Mouse (Mus musculus) urinary bladder, adult 2 months (tissue): ENCODE measurements around the gene Sult2b1. TPM values are rescaled to one million over a fixed set of nuclear protein-coding genes. Genes with fewer than 3 reads are reported as not detected.

Experiments used
- DNase-seq: peaks from one replicate; pipeline ENCODE4 v3.0.0; 2022; ENCODE audit warnings: low spot score
- polyA plus RNA-seq: library from polyadenylated mRNA; depleted of rRNA; stranded (reverse); fragments of >200 nt; gene quantifications from 2 replicates; pipeline ENCODE4 v1.2.3, GENCODE M21; 2012

The Sult2b1 gene
- polyA plus RNA-seq, 1 experiment: 1.3 TPM

DNA sequence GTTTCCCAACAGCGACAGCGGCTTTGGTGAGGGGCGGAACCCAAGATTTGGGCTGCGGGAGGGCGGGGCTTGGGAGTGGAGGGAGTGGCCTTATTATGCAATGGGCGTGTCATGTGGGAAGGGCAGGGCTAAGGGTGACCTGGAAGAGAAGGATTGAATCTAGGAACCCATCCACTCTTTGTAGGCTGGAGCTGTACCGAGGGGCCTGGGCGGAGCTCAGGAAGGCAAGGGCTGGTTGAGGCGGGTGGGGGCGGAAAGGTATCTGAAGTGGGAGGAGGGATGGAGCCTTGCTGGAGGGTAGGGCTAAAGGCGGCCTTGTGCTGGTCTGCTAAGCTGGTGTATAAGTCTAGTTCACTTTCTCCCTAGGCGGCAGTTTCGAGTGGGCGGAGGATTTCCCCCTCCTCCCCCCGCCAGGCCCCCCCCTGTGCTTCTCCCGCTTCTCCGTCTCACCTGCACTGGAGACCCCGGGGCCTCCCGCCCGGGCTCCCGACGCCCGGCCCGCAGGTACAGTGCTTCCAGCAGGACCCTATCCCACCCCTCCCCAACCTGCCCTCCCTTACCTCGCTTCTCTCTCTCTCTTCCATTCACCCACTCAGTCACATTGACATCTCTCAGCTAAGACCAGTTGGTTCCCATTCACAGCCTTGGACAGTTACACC lies 16.2 kb upstream of the Sult2b1 start:
- DNase-seq: no peak

DNA sequence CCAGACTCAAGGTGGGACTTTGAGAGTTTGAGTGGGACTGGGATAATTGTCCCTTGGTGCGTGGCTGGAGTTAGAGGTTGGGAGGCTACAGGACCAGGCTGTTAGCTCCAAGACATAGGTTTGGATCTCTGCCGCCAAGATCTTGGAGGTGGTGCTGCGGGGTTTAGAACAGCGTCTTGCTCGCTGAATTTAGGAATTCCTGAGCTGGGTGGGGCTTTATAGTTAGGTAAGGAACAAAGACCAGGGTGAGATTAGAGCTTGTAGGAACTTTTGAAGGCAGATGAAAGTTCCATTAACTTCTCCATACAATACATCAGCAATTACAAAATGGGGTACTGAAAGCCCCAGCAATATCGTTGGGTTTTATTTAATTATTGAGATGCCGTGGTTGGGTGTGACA lies 15.5 kb upstream of the Sult2b1 start:
- DNase-seq: no peak

DNA sequence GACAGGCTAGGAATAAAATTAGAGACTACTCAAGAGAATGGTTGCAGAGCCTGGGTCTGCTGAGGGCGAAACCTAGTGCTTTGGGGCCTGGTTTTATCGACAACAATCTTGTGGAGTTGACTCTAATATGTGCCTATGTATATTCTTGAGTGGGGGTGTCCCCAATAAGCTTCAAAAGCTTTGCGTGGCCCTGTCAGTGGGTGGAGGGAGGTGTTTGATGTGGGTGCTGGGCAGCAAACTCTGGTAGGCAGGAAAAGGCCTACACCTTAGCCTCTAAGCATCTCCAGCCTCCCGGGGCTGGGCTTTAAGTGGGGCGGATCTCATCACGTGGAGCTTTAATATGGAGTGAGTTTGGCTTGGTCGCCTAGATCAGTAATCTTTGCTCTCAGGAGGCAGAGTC lies 14.5 kb upstream of the Sult2b1 start:
- DNase-seq: no peak

DNA sequence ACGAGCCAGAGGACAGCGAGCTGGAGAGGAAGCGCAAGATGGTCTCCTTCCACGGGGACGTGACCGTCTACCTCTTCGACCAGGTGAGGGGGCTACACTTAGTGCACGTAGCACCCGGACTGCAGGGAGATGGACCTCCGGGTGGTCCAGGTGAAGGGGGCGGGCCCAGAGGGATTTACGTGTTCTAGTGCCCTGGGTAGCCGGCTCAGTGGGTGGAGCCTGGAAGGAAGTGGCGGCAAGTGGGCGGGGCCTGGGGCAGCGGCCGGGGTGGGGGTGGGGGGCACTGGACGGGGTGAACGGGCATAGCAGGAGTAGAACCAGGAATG lies 14.0 kb upstream of the Sult2b1 start:
- no peak for DNase-seq

DNA sequence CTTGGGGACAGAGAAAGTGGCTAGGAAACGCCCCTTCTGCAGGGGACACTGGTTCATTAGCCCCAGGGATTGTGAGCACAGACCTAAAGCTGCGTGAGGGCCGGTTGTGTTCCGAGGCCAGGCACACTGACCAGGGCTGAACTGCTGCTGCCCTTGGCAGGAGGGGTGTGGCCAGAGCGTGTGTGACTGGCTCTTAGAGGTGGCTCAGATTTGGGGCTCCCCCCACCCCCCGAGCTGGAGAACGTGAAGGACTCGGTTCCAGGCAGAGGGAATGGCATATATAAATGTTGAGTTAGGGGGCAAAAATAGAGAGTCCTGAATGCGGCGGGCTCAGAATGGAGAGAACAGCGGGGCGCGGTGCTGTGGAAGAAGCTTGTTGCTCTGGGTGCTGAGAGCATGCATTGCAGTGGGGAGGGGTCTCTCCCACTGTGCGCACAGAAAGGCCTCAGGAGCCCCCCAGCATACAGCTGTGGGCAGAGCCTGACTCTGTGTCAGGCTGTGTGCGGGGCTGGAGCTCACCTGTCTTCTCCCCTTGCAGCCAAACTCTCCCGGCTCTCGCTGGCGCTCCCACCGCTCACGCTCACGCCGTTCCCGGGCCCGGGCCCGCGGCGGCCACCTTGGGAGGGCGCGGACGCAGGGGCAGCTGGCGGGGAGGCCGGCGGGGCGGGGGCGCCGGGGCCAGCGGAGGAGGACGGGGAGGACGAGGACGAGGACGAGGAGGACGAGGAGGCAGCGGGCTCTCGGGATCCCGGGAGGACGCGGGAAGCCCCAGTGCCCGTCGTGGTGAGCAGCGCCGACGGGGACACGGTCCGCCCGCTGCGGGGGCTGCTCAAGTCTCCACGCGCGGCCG lies 13.4 kb upstream of the Sult2b1 start:
- no peak for DNase-seq

DNA sequence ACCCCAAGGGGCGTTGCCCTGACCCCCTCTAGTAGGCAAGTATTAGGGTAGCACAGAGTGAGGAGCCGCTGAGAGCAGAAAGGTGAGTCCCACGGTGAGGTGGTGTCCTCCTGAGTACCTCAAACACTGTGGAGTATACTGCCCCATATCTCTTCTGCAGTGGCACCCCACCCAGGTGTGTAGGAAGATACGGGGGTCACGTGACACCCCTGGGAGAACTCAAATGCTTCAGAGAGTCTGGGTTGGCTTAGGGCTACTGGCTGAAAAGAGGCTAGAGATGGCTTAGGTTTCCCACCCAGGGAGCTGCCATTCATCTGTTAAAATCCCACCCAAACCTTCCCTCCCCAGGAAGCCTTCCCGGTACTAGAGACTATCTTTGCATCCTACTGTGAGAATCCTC lies 12.5 kb upstream of the Sult2b1 start:
- DNase-seq: no peak

DNA sequence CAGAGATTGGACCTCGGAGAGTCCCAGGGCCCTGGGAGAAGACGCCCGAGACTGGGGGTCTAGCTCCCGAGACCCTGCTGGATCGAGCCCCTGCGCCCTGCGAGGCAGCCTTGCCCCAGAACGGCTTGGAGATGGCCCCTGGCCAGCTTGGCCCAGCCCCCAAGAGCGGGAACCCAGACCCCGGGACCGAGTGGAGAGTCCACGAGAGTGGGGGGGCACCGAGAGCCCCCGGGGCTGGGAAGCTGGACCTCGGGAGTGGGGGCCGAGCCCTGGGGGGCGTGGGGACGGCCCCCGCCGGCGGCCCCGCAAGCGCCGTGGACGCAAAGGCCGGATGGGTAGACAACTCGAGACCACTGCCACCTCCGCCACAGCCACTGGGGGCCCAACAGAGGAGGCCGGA lies 10.5 kb upstream of the Sult2b1 start:
- DNase-seq: no peak

DNA sequence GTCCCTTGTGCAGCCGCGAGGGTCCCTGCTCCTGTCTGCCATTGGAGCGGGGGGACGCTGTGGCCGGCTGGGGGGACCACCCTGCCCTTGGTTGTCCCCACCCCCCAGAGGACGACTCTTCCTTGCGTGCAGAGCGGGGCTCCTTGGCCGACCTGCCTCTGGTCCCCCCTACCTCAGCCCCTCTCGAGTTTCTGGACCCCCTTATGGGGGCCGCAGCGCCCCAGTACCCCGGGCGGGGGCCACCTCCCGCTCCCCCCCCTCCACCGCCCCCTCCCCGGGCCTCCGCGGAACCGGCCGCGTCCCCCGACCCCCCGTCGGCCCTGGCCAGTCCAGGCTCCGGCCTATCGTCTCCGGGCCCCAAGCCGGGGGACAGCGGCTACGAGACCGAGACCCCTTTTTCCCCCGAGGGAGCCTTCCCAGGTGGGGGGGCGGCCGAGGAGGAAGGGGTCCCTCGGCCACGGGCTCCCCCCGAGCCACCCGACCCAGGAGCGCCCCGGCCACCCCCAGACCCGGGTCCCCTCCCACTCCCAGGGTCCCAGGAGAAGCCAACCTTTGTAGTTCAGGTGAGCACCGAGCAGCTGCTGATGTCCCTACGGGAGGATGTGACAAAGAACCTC lies 9.6 kb upstream of the Sult2b1 start:
- no peak for DNase-seq

DNA sequence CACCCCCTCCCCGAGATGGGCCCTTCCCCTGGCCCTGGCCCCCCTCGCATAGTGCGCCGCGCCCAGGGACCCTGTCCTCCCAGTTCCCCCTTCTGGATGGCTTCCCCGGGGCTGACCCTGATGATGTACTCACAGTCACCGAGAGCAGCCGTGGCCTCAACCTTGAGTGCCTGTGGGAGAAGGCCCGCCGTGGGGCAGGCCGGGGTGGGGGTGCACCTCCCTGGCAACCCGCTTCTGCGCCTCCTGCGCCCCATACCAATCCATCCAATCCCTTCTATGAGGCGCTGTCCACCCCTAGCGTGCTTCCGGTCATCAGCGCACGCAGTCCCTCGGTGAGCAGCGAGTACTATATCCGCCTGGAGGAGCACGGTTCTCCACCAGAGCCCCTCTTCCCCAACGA lies 8.8 kb upstream of the Sult2b1 start:
- DNase-seq: no peak

DNA sequence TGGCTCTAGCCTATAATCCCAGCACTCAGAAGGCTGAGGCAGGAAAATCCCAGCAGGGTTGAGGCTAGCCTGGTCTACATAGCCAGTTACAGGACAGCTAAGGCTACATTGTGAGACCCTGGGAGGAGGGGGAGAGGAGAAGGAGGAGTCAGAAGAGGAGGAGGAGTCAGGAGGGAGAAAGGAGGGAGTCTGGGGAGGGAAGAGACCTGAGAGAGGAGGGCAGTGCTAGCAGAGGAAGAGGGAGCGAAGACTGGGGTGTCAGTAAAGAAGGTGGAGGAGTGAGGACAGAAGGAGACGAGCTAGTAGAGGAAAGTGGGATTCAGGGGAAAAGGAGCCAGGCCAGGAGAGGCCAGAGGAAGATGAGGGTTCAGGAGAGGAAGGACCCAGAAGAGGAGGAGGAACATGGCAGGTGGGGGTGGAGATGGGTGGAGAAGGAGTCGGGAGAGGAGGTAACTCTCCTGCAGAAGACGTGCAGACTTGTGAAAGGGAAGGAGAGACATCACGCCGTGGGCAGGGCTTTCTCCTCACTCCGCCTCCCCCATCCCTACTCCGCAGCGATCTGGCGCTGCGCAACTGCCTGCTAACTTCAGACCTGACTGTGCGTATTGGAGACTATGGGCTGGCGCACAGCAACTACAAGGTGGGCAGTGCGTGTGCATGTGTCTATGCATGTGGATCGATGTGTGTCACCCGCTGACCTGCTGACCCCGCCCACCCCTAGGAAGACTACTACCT lies 7.5 kb upstream of the Sult2b1 start:
- no peak for DNase-seq

DNA sequence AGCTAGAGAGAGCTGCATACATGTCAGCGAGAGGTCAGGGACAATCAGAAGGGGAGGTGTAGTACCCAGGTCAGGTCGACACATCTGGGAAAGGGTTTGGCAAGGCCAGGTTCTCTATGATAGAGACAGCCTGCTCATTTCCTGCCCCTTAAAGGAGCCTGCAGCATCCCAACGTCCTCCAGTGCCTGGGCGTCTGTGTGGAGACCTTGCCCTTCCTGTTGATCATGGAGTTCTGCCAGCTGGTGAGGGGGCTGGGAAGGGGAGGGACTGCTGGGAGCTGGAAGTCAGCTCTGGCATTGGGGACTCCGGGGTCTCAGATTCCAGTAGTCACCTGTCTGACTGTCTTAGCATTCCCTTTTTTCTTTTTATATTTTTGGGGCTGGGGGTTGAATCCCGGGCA lies 6.3 kb upstream of the Sult2b1 start:
- DNase-seq: no peak

DNA sequence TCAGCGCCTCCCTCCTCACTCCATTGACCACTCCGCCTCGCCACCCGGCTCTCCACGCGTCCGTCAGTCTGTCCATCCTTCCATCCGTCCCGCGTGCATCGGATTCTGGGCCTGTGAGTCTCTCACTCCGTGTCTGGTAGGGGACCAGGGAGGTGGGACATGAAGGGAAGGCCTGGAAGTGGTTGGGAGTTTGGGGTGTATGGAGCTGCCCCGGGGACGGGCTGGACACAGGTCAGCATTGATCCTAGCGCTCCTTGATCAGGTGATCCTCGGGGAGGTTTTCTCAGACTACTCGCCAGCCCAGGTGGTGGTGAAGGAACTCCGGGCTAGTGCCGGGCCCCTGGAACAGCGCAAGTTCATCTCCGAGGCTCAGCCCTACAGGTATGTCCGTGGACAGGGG lies 3.2 kb upstream of the Sult2b1 start:
- DNase-seq: no peak

DNA sequence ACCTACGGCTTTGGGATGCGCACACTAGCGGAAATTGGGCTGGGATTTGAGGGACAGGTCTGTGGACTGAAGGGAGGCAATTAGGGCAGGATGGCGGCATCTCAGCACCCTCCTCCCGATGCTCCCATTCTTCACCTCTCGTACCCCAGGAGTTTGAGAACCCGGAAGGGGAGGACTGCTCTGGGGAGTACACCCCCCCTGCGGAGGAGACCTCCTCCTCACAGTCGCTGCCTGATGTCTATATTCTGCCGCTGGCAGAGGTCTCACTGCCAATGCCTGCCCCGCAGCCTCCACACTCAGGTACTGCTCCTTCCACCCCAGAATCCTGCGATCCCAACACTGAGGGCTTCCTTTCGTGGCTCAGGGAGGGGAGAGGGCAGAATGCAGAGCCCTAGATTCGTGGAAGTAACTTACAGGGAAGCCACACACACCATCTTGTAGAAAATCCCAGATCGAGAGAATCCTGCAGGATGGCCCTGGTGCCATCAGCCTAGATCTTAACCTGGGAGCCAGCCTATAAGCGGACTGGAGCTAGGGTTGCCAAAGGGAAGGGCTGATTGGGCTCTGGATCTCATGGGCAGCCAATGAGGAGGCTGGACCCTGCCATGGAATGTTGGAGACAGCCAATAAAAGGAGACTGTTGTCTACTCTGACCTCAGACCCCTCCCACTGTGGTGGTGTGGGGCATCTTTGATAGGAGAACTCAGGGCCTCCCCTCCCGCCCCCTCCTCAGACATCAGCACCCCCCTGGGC lies 2.4 kb upstream of the Sult2b1 start:
- no peak for DNase-seq

DNA sequence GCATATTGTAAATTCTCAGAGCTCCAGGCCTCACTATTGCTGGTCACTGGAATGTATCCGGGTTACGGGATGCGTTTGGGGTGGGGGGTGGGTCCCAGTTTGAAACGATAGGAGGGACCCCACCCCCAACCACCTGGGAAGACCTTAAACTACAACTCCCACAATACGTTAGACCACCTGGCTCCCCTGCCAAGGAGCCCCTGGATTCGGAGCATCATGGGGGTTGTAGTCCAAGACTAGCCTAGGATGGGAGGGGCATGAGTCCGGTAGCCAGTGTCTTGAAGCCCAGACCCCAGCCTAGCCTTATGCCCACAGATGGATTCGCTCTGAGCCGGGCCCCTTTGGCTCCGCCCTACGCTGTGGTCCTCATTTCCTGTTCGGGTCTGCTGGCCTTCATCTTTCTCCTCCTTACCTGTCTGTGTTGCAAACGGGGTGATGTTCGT lies 1.7 kb upstream of the Sult2b1 start:
- DNase-seq: no peak

DNA sequence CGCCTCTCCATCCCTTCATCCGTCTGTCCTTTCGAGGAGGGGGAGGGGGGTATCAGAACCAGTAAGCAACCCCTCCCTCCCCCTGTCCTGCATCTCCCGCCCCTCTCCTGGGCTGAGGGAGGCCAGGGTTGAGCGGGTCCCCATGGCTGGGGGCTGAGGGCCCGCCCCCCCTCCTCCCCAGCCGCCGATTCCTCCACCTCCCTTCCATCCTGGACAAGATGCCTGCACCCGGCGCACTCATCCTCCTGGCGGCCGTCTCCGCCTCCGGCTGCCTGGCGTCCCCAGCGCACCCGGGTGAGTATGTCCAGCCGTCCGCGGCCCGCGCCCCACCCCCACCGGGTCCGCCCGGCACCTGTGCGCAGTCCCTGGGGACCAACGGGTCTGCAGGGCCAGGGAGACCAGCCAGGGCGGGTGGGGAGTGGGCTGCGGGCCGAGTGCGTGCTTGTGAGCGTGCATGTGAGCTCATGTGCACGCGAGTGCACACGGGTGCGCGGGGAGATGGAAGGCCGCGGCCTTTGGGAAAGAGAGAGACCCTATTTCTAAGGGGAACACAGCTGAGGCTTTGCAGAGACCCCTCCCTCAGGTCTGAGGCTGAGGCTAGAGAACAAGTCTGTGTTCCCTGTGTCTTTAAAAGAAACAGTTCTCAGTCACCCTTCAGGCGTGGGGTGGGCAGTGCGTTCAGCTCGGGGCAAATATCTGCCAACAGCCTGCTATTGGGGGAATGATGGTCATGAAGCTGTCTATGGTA lies 1.1 kb upstream of the Sult2b1 start:
- no peak for DNase-seq

DNA sequence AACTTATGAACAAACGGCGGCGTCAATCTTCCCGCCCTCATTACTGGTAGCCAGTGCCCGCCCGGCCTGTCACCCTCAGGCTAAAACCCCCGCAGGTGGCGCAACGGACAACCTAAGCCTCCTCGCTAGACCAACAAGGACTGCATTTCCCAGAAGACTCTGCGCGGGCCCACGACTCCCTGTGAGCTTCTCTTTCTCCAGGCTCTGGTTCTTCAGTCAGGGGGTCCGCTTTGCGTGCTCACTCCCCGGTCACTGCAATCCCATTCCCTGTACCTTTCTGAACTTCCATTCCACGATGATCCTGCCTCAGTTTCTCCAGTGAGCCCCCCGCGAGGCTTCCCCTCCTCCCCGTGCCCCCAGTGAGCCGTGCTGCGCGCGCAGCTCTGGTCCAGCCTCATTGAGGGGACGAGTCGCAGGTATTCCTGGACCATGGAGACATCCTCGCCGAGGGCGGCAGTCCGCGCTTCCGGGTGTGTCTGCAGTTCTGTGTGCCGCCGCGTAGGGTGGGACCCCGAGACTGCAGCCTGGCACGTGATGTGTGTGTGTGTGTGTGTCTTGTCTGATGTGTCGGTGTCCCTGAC lies 868 bp downstream of the Sult2b1 start, which contains the start of gene Lmtk3:
TSS of gene Lmtk3 (plus strand) at position 228 of the 581 bp plus-strand sequence.
- DNase-seq: no peak

DNA sequence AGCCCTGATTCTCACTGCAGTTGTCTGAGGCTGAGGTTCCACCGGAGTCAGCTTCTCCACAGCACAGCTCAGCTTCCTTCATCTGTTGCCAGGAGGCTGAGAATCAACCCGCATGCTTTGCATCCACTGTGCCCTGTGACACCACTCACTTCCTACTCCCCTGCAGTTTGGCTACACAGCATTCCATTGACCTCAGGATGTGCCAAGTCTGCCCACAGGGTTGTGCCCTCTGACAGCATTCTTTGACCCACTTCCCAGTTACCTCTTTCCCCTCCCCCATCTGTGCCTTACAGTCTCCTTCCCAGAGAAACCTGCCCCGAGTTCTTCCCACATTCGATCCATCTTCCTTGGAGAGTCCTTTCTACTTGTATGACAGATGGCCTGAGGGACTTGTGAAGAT lies 2.2 kb downstream of the Sult2b1 start:
- DNase-seq: no peak

DNA sequence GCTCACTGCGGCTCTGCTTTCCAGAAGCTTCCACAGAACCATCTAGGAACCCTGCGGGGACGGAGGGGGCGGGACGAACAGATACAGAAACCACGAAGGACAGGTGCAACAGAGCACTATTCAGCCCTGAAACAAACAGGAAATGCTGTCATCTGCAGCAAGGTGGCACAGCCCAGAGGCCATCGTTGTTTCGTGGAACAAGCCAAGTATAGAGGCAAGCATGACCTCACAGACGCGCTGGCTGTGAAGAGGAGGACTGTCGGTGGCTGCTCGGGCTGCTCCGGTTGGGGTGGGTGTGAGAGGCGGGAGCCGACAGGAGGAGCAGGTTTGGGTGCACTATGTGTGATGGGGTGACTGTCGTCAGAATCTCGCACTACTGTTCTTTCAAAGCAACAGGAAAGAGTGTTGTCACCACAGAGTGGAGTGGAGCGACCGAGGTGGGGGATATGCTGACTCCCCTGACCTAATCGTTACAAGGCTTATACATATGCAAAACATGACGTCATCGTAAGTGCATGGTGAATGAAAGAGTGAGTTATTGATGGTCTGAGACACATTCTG lies 5.3 kb downstream of the Sult2b1 start:
- DNase-seq: no peak

DNA sequence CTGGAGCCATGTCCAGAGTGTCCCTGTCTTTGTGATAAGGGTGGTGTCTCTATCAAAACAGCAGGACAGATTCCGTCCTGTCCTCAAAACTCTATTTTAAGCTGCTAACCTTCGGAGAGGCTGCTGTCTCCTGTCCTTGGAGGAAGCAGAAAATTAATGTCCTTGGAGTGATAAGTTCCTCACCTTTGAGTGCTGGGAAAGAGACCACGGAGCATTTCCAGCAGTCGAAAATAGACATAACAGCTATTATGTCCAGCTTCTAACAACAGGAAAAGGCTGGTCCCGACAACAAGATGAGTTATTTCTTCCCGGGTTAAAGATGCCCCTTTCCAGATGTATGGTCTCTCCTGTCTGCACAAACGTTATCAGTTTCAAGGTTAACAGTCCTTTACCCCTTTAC lies 9.2 kb downstream of the Sult2b1 start:
- no peak for DNase-seq

DNA sequence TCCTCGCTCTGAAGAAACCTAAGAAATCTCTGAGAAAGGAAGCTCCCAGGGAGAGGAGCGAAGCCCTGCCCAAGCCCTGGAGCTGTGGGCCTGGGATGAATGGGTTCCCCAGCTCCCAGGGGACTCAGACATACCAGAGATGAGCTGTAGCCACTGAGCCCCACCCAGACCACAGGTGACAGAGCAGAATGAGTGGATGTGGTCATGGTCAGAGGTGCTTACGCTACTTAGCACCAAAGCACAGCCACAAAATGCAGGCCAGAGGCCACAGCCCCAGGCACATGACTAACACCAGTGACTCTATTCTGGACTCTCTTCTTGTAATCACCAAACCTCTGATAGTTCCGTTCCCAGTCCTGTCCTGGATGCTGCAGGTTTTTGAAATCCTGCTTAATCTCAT lies 13.4 kb downstream of the Sult2b1 start:
- DNase-seq: no peak
